Mouse (Mus musculus) small intestine, adult 2 months (tissue): ENCODE results near the gene Amotl1. TPM values are rescaled to one million over a fixed set of nuclear protein-coding genes. Genes with fewer than 3 reads are reported as not detected.

Experiments
- H3K27ac ChIP-seq: fragments of 200-500 bp; 2 replicates; pipeline ENCODE4 v1.5.1; 2012; ENCODE audit warnings: low read depth, low read length, control low read depth, inconsistent platforms; ENCODE audit not compliant: insufficient read depth
- H3K27me3 ChIP-seq: fragments of 200-500 bp; 2 replicates; pipeline ENCODE4 v1.6.1; 2012; ENCODE audit warnings: mild to moderate bottlenecking, moderate library complexity, low read length, inconsistent platforms; ENCODE audit not compliant: control insufficient read depth, insufficient read depth
- H3K36me3 ChIP-seq: fragments of 200-500 bp; 2 replicates; pipeline ENCODE4 v1.6.1; 2012; ENCODE audit warnings: mild to moderate bottlenecking, low read length, control low read depth, inconsistent platforms; ENCODE audit not compliant: control insufficient read depth, insufficient read depth
- H3K4me1 ChIP-seq: fragments of 200-500 bp; 2 replicates; pipeline ENCODE4 v1.6.1; 2012; ENCODE audit warnings: low read length, inconsistent platforms, mixed read lengths; ENCODE audit not compliant: control insufficient read depth, insufficient read depth, insufficient read length
- H3K4me3 ChIP-seq: fragments of 200-500 bp; 2 replicates; pipeline ENCODE4 v1.5.1; 2012; ENCODE audit warnings: low read depth, mild to moderate bottlenecking, control low read depth, inconsistent platforms, low read length, moderate library complexity
- CTCF ChIP-seq: fragments of 200-500 bp; IDR thresholded peaks from 2 replicates; pipeline ENCODE4 v1.5.1; 2012; ENCODE audit warnings: low read depth, mild to moderate bottlenecking, control low read depth, inconsistent platforms, low read length, moderate library complexity, mixed read lengths; ENCODE audit not compliant: insufficient replicate concordance, insufficient read length; ENCODE audit errors: extremely low read depth
- POLR2A ChIP-seq: fragments of 200-500 bp; IDR thresholded peaks from 2 replicates; pipeline ENCODE4 v1.6.1; 2012; ENCODE audit warnings: low read depth, mild to moderate bottlenecking, control low read depth, inconsistent platforms, low read length, moderate library complexity
- WGBS: fragments of 180-500 bp; shearing (Covaris S2); methylation state at CpG from one replicate; pipeline ENCODE4 v1.1.7; 2018; 5-methylcytosine and 5-hydroxymethylcytosine counted together
- polyA plus RNA-seq: library from polyadenylated mRNA; depleted of rRNA; stranded (reverse); fragments of >200 nt; gene quantifications from 2 replicates; pipeline ENCODE4 v1.2.3, GENCODE M21; 2012; rRNA removed

The Amotl1 gene
- 6.7 and 9.4 TPM in 2 replicates for polyA plus RNA-seq

GRCm38 (mm10) chr9:14644956-14645355, at the start of gene Amotl1:
Amotl1 (minus strand) TSS chr9:14645056.
- H3K27ac ChIP-seq: no peak within 1 kb of the TSS
- H3K27me3 ChIP-seq: no peaks in the 10 kb centered on the region
- H3K36me3 ChIP-seq: no peaks in the 10 kb centered on the region
- TF ChIP-seq CTCF: no peak
- TF ChIP-seq POLR2A: no peak
- H3K4me3 ChIP-seq: no peak within 1 kb of the TSS
- 53% methylated on average over 4 of the region's 4 CpGs for WGBS
- no peaks in the 10 kb centered on the region for H3K4me1 ChIP-seq

- Histone ChIP-seq H3K36me3 (no peaks in the 10 kb centered on the region), H3K27me3 (no peaks in the 10 kb centered on the region), H3K27ac (no peak overlapping the region), H3K4me1 (no peaks in the 10 kb centered on the region), H3K4me3 (no peak overlapping the region)
- no peak for TF ChIP-seq POLR2A
- no peak for TF ChIP-seq CTCF
- WGBS: 47% methylated on average over 12 of the region's 12 CpGs
Observed at GRCm38 (mm10) chr9:14689376-14690108, 44.7 kb upstream of the Amotl1 start.

GRCm38 (mm10) chr9:14684363-14684762, 39.5 kb upstream of the Amotl1 start:
- Histone ChIP-seq H3K4me1 (no peaks in the 10 kb centered on the region), H3K27me3 (no peaks in the 10 kb centered on the region), H3K36me3 (no peaks in the 10 kb centered on the region), H3K27ac (no peak overlapping the region), H3K4me3 (no peak overlapping the region)
- WGBS: 74% methylated on average over 4 of the region's 4 CpGs
- TF ChIP-seq CTCF (no peak), POLR2A (no peak)

GRCm38 (mm10) chr9:14682741-14683140, 37.9 kb upstream of the Amotl1 start:
- Histone ChIP-seq H3K27me3 (no peaks in the 10 kb centered on the region), H3K4me3 (no peak overlapping the region), H3K4me1 (no peaks in the 10 kb centered on the region), H3K36me3 (no peaks in the 10 kb centered on the region), H3K27ac (no peak overlapping the region)
- TF ChIP-seq POLR2A (no peak), CTCF (no peak)

- H3K27me3 ChIP-seq: no peaks in the 10 kb centered on the region
- H3K36me3 ChIP-seq: no peaks in the 10 kb centered on the region
- H3K4me3 ChIP-seq: no peak overlapping the region
- peaks cover 3% of the 10 kb centered on the region; the same call in 1 of the 2 replicates for H3K4me1 ChIP-seq
- no peak overlapping the region for H3K27ac ChIP-seq
- TF ChIP-seq CTCF (no peak), POLR2A (no peak)
- 55% methylated on average over 2 of the region's 2 CpGs for WGBS
Observed at GRCm38 (mm10) chr9:14680584-14680983, 35.7 kb upstream of the Amotl1 start.

GRCm38 (mm10) chr9:14675707-14676691, 31.1 kb upstream of the Amotl1 start:
- no peaks in the 10 kb centered on the region for H3K36me3 ChIP-seq
- peaks cover 3% of the 10 kb centered on the region; the same call in 1 of the 2 replicates for H3K4me1 ChIP-seq
- TF ChIP-seq CTCF (no peak), POLR2A (no peak)
- H3K27me3 ChIP-seq: no peaks in the 10 kb centered on the region
- 23% methylated on average over 9 of the region's 9 CpGs for WGBS
- H3K27ac ChIP-seq: no peak overlapping the region
- H3K4me3 ChIP-seq: no peak overlapping the region

- WGBS: 93% methylated on average over 8 of the region's 8 CpGs
- no peak overlapping the region for H3K4me3 ChIP-seq
- no peak overlapping the region for H3K27ac ChIP-seq
- TF ChIP-seq CTCF (no peak), POLR2A (no peak)
- no peaks in the 10 kb centered on the region for H3K27me3 ChIP-seq
- no peaks in the 10 kb centered on the region for H3K36me3 ChIP-seq
- peaks cover 3% of the 10 kb centered on the region; the same call in 1 of the 2 replicates for H3K4me1 ChIP-seq
Observed at GRCm38 (mm10) chr9:14674506-14674905, 29.6 kb upstream of the Amotl1 start.
